9 mouse cellular contexts compared by ENCODE assay signal in genomic region chr6:90720996-90721746, GRCm38 (mm10).
DNase-seq lines count a peak whose midpoint lies in the region; ATAC-seq lines count a peak whose summit lies in the region.
"Had no signal": no experiment of that assay in that cellular context is flagged by ENCODE, and none has a peak within 500 bp of the region (broad histone marks: within the 10 kb centered on the region; RNA-seq: fewer than 3 reads in every experiment).

No protein-coding gene starts in this region.

- no peaks in the 10 kb centered on the region for H3K36me3 ChIP-seq in lung, embryonic 16.5 days (ENCODE audit: control insufficient read depth, insufficient read depth, low read length)
- H3K36me3 ChIP-seq in hindbrain, embryonic 12.5 days, result no peaks in the 10 kb centered on the region
- H3K36me3 ChIP-seq in hindbrain, embryonic 14.5 days (replicated peaks; ENCODE audit: control insufficient read depth, insufficient read depth), result no peaks in the 10 kb centered on the region
- H3K36me3 ChIP-seq: neural tube, embryonic 13.5 days had no signal

- H3K4me2 ChIP-seq in lung, embryonic 16.5 days (ENCODE audit: low read depth, low read length), result no peak overlapping the region
- no peak overlapping the region for H3K4me2 ChIP-seq in hindbrain, embryonic 12.5 days (replicated peaks)
- no peak overlapping the region for H3K4me2 ChIP-seq in hindbrain, embryonic 14.5 days (replicated peaks)
- H3K4me2 ChIP-seq: neural tube, embryonic 13.5 days had no signal

- no peak overlapping the region for H3K4me3 ChIP-seq in brown adipose tissue, adult 24 weeks (ENCODE audit: insufficient read depth, low read depth, low read length)
- no peak overlapping the region for H3K4me3 ChIP-seq in lung, embryonic 16.5 days (ENCODE audit: low read length)
- no peak overlapping the region for H3K4me3 ChIP-seq in hindbrain, embryonic 12.5 days
- no peak overlapping the region for H3K4me3 ChIP-seq in hindbrain, embryonic 14.5 days (replicated peaks; ENCODE audit: low read length)
- H3K4me3 ChIP-seq: neural tube, embryonic 13.5 days had no signal

- no peaks in the 10 kb centered on the region for H3K9me3 ChIP-seq in lung, embryonic 16.5 days (ENCODE audit: control insufficient read depth, low read length)
- no peaks in the 10 kb centered on the region for H3K9me3 ChIP-seq in hindbrain, embryonic 12.5 days (replicated peaks)
- no peaks in the 10 kb centered on the region for H3K9me3 ChIP-seq in hindbrain, embryonic 14.5 days (ENCODE audit: control insufficient read depth, low read length)
- H3K9me3 ChIP-seq: neural tube, embryonic 13.5 days had no signal

- peak overlapping the region; percentile 24 for H3K27ac ChIP-seq in brown adipose tissue, adult 24 weeks (replicated peaks; ENCODE audit: low read depth, low read length)
- no peak overlapping the region; the same call in 1 of the 2 replicates for H3K27ac ChIP-seq in lung, embryonic 16.5 days (ENCODE audit: low read length)
- no peak overlapping the region for H3K27ac ChIP-seq in hindbrain, embryonic 12.5 days
- no peak overlapping the region for H3K27ac ChIP-seq in hindbrain, embryonic 14.5 days
- H3K27ac ChIP-seq: neural tube, embryonic 13.5 days had no signal

- H3K4me1 ChIP-seq in brown adipose tissue, adult 24 weeks (ENCODE audit: control insufficient read depth, insufficient read depth, insufficient read length, low read length), result peaks cover 33% of the 10 kb centered on the region
- peaks cover 52% of the 10 kb centered on the region for H3K4me1 ChIP-seq in lung, embryonic 16.5 days (replicated peaks; ENCODE audit: control insufficient read depth, insufficient read depth, low read length)
- peaks cover 40% of the 10 kb centered on the region for H3K4me1 ChIP-seq in hindbrain, embryonic 12.5 days
- H3K4me1 ChIP-seq in hindbrain, embryonic 14.5 days (replicated peaks; ENCODE audit: control insufficient read depth, insufficient read depth, low read length), result peaks cover 39% of the 10 kb centered on the region

- H3K9ac ChIP-seq in lung, embryonic 16.5 days (ENCODE audit: low read length), result no peak overlapping the region
- H3K9ac ChIP-seq in hindbrain, embryonic 12.5 days, result no peak overlapping the region
- no peak overlapping the region for H3K9ac ChIP-seq in hindbrain, embryonic 14.5 days
- H3K9ac ChIP-seq: neural tube, embryonic 13.5 days had no signal

- no peaks in the 10 kb centered on the region for H3K27me3 ChIP-seq in lung, embryonic 16.5 days (ENCODE audit: control insufficient read depth, insufficient read depth, low read depth, low read length)
- H3K27me3 ChIP-seq in hindbrain, embryonic 12.5 days, result no peaks in the 10 kb centered on the region
- no peaks in the 10 kb centered on the region for H3K27me3 ChIP-seq in hindbrain, embryonic 14.5 days (ENCODE audit: control insufficient read depth, insufficient read depth, low read length)
- H3K27me3 ChIP-seq: neural tube, embryonic 13.5 days had no signal

- peak; percentile 75 for DNase-seq in 416B (ENCODE audit: low read depth)
- peak; percentile 71 for DNase-seq in A20 (ENCODE audit: low read depth, low spot score)
- DNase-seq in kidney, adult 11 months, result peak; percentile 81
- peak; percentile 76 for DNase-seq in thymus, postnatal 25 days
- no peak for DNase-seq in hindbrain, embryonic 14.5 days (ENCODE audit: low spot score)

- WGBS in lung, embryonic 16.5 days, result 53% methylated on average over 5 of the region's 5 CpGs
- 65% methylated on average over 5 of the region's 5 CpGs for WGBS in hindbrain, embryonic 12.5 days
- WGBS in hindbrain, embryonic 14.5 days, result 62% methylated on average over 5 of the region's 5 CpGs

- peak; percentile 20; the same call in 1 of the 2 replicates for ATAC-seq in lung, embryonic 16.5 days (ENCODE audit: low read depth)
- ATAC-seq in hindbrain, embryonic 12.5 days (ENCODE audit: low FRiP score), result no peak
- no peak for ATAC-seq in hindbrain, embryonic 14.5 days (ENCODE audit: low FRiP score)
